ENCODE assay signal across 11 mouse cellular contexts in genomic region chr2:57453896-57454679, GRCm38 (mm10).
DNase-seq lines count a peak whose midpoint lies in the region; ATAC-seq and TF ChIP-seq lines count a peak whose summit lies in the region.
"Had no signal": no experiment of that assay in that cellular context is flagged by ENCODE, and none has a peak within 500 bp of the region (broad histone marks: within the 10 kb centered on the region; RNA-seq: fewer than 3 reads in every experiment).

No protein-coding gene starts in this region.

- no peaks in the 10 kb centered on the region for H3K36me3 ChIP-seq in embryonic facial prominence, embryonic 11.5 days (replicated peaks; ENCODE audit: control insufficient read depth, insufficient read depth, low read depth, low read length)
- H3K36me3 ChIP-seq in embryonic facial prominence, embryonic 10.5 days (replicated peaks), result no peaks in the 10 kb centered on the region
- H3K36me3 ChIP-seq in intestine, embryonic 16.5 days (ENCODE audit: control insufficient read depth, insufficient read depth, low read length), result no peaks in the 10 kb centered on the region
- H3K36me3 ChIP-seq in lung, embryonic 16.5 days (ENCODE audit: control insufficient read depth, insufficient read depth, low read length), result no peaks in the 10 kb centered on the region
- no peaks in the 10 kb centered on the region for H3K36me3 ChIP-seq in hindbrain, embryonic 13.5 days
- H3K36me3 ChIP-seq: limb, embryonic 13.5 days had no signal

- no peaks in the 10 kb centered on the region for H3K9me3 ChIP-seq in embryonic facial prominence, embryonic 11.5 days (replicated peaks; ENCODE audit: control insufficient read depth, low read length)
- H3K9me3 ChIP-seq in embryonic facial prominence, embryonic 10.5 days, result no peaks in the 10 kb centered on the region
- no peaks in the 10 kb centered on the region for H3K9me3 ChIP-seq in intestine, embryonic 16.5 days (ENCODE audit: control insufficient read depth, low read length)
- no peaks in the 10 kb centered on the region for H3K9me3 ChIP-seq in lung, embryonic 16.5 days (ENCODE audit: control insufficient read depth, low read length)
- no peaks in the 10 kb centered on the region for H3K9me3 ChIP-seq in hindbrain, embryonic 13.5 days
- H3K9me3 ChIP-seq: limb, embryonic 13.5 days had no signal

- no peak overlapping the region for H3K4me3 ChIP-seq in embryonic facial prominence, embryonic 11.5 days (ENCODE audit: low read depth, low read length)
- H3K4me3 ChIP-seq in embryonic facial prominence, embryonic 10.5 days, result no peak overlapping the region
- no peak overlapping the region for H3K4me3 ChIP-seq in intestine, embryonic 16.5 days (ENCODE audit: low read length)
- no peak overlapping the region for H3K4me3 ChIP-seq in lung, embryonic 16.5 days (ENCODE audit: low read length)
- no peak overlapping the region for H3K4me3 ChIP-seq in layer of hippocampus, adult 2 months
- H3K4me3 ChIP-seq in hindbrain, embryonic 13.5 days, result no peak overlapping the region
- H3K4me3 ChIP-seq: limb, embryonic 13.5 days had no signal

- no peak overlapping the region for H3K27ac ChIP-seq in embryonic facial prominence, embryonic 11.5 days (replicated peaks; ENCODE audit: low read depth, low read length)
- no peak overlapping the region for H3K27ac ChIP-seq in embryonic facial prominence, embryonic 10.5 days (replicated peaks)
- H3K27ac ChIP-seq in intestine, embryonic 16.5 days (ENCODE audit: low read length), result no peak overlapping the region
- peak overlapping the region; percentile 53; the same call in 1 of the 2 replicates for H3K27ac ChIP-seq in lung, embryonic 16.5 days (ENCODE audit: low read length)
- no peak overlapping the region for H3K27ac ChIP-seq in layer of hippocampus, adult 2 months
- no peak overlapping the region for H3K27ac ChIP-seq in hindbrain, embryonic 13.5 days
- H3K27ac ChIP-seq: hindbrain, embryonic 14.5 days; limb, embryonic 13.5 days had no signal

- no peak overlapping the region for H3K4me2 ChIP-seq in embryonic facial prominence, embryonic 11.5 days (ENCODE audit: low read depth, low read length)
- H3K4me2 ChIP-seq in intestine, embryonic 16.5 days (ENCODE audit: low read depth, low read length), result no peak overlapping the region
- no peak overlapping the region for H3K4me2 ChIP-seq in lung, embryonic 16.5 days (ENCODE audit: low read depth, low read length)
- no peak overlapping the region for H3K4me2 ChIP-seq in hindbrain, embryonic 13.5 days
- H3K4me2 ChIP-seq: hindbrain, embryonic 14.5 days; limb, embryonic 13.5 days had no signal

- WGBS in embryonic facial prominence, embryonic 11.5 days, result 88% methylated on average over 5 of the region's 5 CpGs
- WGBS in embryonic facial prominence, embryonic 10.5 days, result 85% methylated on average over 5 of the region's 5 CpGs
- WGBS in intestine, embryonic 16.5 days, result 60% methylated on average over 5 of the region's 5 CpGs
- 57% methylated on average over 5 of the region's 5 CpGs for WGBS in lung, embryonic 16.5 days
- 96% methylated on average over 5 of the region's 5 CpGs for WGBS in hindbrain, embryonic 13.5 days

- H3K27me3 ChIP-seq in embryonic facial prominence, embryonic 11.5 days (ENCODE audit: control insufficient read depth, insufficient read depth, low read length), result no peaks in the 10 kb centered on the region
- H3K27me3 ChIP-seq in embryonic facial prominence, embryonic 10.5 days (replicated peaks; ENCODE audit: low read depth, poor library complexity, severe bottlenecking), result no peaks in the 10 kb centered on the region
- no peaks in the 10 kb centered on the region for H3K27me3 ChIP-seq in intestine, embryonic 16.5 days (replicated peaks; ENCODE audit: control insufficient read depth, insufficient read depth, low read length)
- H3K27me3 ChIP-seq in lung, embryonic 16.5 days (ENCODE audit: control insufficient read depth, insufficient read depth, low read depth, low read length), result no peaks in the 10 kb centered on the region
- H3K27me3 ChIP-seq in hindbrain, embryonic 13.5 days, result no peaks in the 10 kb centered on the region
- H3K27me3 ChIP-seq: limb, embryonic 13.5 days had no signal

- no peak for TF ChIP-seq CTCF in layer of hippocampus, adult 2 months (conservative IDR thresholded peaks at IDR 0.05)

- H3K9ac ChIP-seq in embryonic facial prominence, embryonic 11.5 days (replicated peaks; ENCODE audit: low read length), result no peak overlapping the region
- no peak overlapping the region for H3K9ac ChIP-seq in intestine, embryonic 16.5 days (ENCODE audit: low read depth, low read length)
- H3K9ac ChIP-seq in lung, embryonic 16.5 days (ENCODE audit: low read length), result no peak overlapping the region
- H3K9ac ChIP-seq in hindbrain, embryonic 13.5 days, result no peak overlapping the region
- H3K9ac ChIP-seq: hindbrain, embryonic 14.5 days; limb, embryonic 13.5 days had no signal

- ATAC-seq in embryonic facial prominence, embryonic 11.5 days (replicated peaks; ENCODE audit: insufficient number of reproducible peaks, low FRiP score, low TSS enrichment, low read depth), result no peak
- ATAC-seq in intestine, embryonic 16.5 days, result peak; percentile 94
- peak; percentile 73 for ATAC-seq in lung, embryonic 16.5 days (ENCODE audit: low read depth)
- no peak for ATAC-seq in hindbrain, embryonic 13.5 days (ENCODE audit: low FRiP score)

- H3K4me1 ChIP-seq in embryonic facial prominence, embryonic 11.5 days (ENCODE audit: control insufficient read depth, insufficient read depth, low read length), result no peaks in the 10 kb centered on the region
- no peaks in the 10 kb centered on the region for H3K4me1 ChIP-seq in embryonic facial prominence, embryonic 10.5 days
- H3K4me1 ChIP-seq in intestine, embryonic 16.5 days (ENCODE audit: control insufficient read depth, insufficient read depth, low read length), result no peaks in the 10 kb centered on the region
- H3K4me1 ChIP-seq in lung, embryonic 16.5 days (replicated peaks; ENCODE audit: control insufficient read depth, insufficient read depth, low read length), result no peaks in the 10 kb centered on the region
- H3K4me1 ChIP-seq in hindbrain, embryonic 13.5 days (replicated peaks), result no peaks in the 10 kb centered on the region
- H3K4me1 ChIP-seq: limb, embryonic 13.5 days had no signal

- DNase-seq in embryonic facial prominence, embryonic 11.5 days (ENCODE audit: low spot score), result peak; percentile 33
- no peak for DNase-seq in embryonic facial prominence, embryonic 10.5 days (ENCODE audit: low spot score)
- DNase-seq in R1 (ENCODE audit: low read depth, low spot score), result peak; percentile 2
- no peak for DNase-seq in layer of hippocampus, adult 9-10 months (ENCODE audit: low spot score)
- no peak for DNase-seq in layer of hippocampus, adult 2 months (ENCODE audit: low spot score in 2 of 2)
- DNase-seq: right cerebral cortex, postnatal 25 days had no signal

Comparison
In these comparisons a context has a peak if more than half of its experiments do, and no peak if none do; other contexts are left out.
1. DNase-seq: peak in embryonic facial prominence, embryonic 11.5 days (single experiment) and R1 (single experiment); none in embryonic facial prominence, embryonic 10.5 days (single experiment), layer of hippocampus, adult 9-10 months (single experiment) and layer of hippocampus, adult 2 months (0 of 2).
2. ATAC-seq: peak in intestine, embryonic 16.5 days (single experiment) and lung, embryonic 16.5 days (single experiment); none in embryonic facial prominence, embryonic 11.5 days (single experiment) and hindbrain, embryonic 13.5 days (single experiment).